Mouse (Mus musculus): ENCODE measurements around the gene Gm20388. TPM values are rescaled to one million over a fixed set of nuclear protein-coding genes. Genes with fewer than 3 reads are reported as not detected.

Gm20388 gene
- total and polyA plus RNA-seq, 3 experiments = 0.02 to 0.05 TPM; not detected in 1

DNA sequence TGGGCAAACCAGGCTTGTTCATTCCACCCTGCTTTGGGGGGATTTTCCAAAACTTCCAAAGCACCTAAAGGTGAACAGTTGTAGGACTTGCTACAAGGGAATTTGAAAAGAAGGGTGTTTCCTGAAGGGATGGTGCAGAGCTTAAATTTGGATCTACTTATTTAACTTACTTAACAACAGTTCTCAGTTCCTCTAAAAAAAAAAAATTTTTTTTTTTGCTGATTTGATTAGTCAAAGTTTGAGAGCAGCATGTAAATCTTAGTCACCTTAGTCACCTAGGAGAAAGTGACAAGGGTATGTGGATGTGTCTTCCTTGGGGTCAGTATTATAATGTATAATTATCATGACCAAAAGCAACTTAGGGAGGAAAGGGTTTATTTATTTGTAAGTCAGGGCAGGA, 2848.0 kb downstream of the Gm20388 start:
- DNase-seq (ENCODE audit: low spot score) (no peak), ATAC-seq (ENCODE audit: extremely low read depth, insufficient number of reproducible peaks, low FRiP score, poor library complexity, severe bottlenecking) (no peak)
- peaks cover 86% of the 10 kb centered on the region for H3K27me3 ChIP-seq (ENCODE audit: insufficient read depth, low read length)
- H3K36me3 ChIP-seq (replicated peaks) = no peaks in the 10 kb centered on the region
- no peak overlapping the region for H3K4me3 ChIP-seq (ENCODE audit: low read depth, low read length)
- no peak for TF ChIP-seq TAL1 (conservative IDR thresholded peaks at IDR 0.05; ENCODE audit: low read depth, low read length)
- no peak for TF ChIP-seq POLR2AphosphoS5 (IDR thresholded peaks at IDR 0.05; ENCODE audit: insufficient replicate concordance, low read depth, low read length)
- no peak for TF ChIP-seq CTCF (IDR thresholded peaks at IDR 0.05; ENCODE audit: low read depth, low read length)
- no peak for TF ChIP-seq GATA1 (IDR thresholded peaks at IDR 0.05; ENCODE audit: borderline replicate concordance, low read length)
- TF ChIP-seq GATA2 (IDR thresholded peaks at IDR 0.05; ENCODE audit: borderline replicate concordance, low read depth, low read length) = no peak
- H3K4me1 ChIP-seq (ENCODE audit: insufficient read depth, low read depth, low read length) = peaks cover 32% of the 10 kb centered on the region
- H3K9me3 ChIP-seq (replicated peaks) = no peaks in the 10 kb centered on the region

DNA sequence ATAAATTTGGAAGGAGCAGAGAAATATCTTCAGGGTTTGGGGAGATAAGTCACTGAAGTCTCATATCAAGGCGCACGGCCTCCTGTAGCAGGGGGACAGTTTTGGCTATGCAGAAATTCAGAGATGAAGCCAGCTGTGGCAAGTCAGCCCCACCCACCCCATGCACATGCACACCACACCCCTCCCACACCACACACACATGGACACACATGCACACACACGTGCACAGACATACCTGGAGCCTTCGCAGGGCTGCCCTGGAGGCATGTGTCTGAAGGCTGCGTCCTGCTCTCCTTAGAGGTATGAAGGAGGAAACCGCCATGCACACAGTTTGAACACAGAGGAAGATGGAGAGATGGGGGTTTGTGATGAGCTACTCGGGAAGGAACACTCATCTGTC, 2849.5 kb downstream of the Gm20388 start:
- Histone ChIP-seq H3K4me3 (ENCODE audit: low read depth, low read length) (no peak overlapping the region), H3K27me3 (ENCODE audit: insufficient read depth, low read length) (peaks cover 79% of the 10 kb centered on the region), H3K4me1 (ENCODE audit: insufficient read depth, low read depth, low read length) (peaks cover 46% of the 10 kb centered on the region), H3K36me3 (replicated peaks) (no peaks in the 10 kb centered on the region), H3K9me3 (replicated peaks) (no peaks in the 10 kb centered on the region)
- ATAC-seq (ENCODE audit: extremely low read depth, insufficient number of reproducible peaks, low FRiP score, poor library complexity, severe bottlenecking) (no peak), DNase-seq (ENCODE audit: low spot score) (no peak)
- TF ChIP-seq GATA1 (IDR thresholded peaks at IDR 0.05; ENCODE audit: borderline replicate concordance, low read length) = no peak
- TF ChIP-seq POLR2AphosphoS5 (IDR thresholded peaks at IDR 0.05; ENCODE audit: insufficient replicate concordance, low read depth, low read length) = no peak
- TF ChIP-seq TAL1 (conservative IDR thresholded peaks at IDR 0.05; ENCODE audit: low read depth, low read length) = no peak
- no peak for TF ChIP-seq GATA2 (IDR thresholded peaks at IDR 0.05; ENCODE audit: borderline replicate concordance, low read depth, low read length)
- TF ChIP-seq CTCF (IDR thresholded peaks at IDR 0.05; ENCODE audit: low read depth, low read length) = no peak

DNA sequence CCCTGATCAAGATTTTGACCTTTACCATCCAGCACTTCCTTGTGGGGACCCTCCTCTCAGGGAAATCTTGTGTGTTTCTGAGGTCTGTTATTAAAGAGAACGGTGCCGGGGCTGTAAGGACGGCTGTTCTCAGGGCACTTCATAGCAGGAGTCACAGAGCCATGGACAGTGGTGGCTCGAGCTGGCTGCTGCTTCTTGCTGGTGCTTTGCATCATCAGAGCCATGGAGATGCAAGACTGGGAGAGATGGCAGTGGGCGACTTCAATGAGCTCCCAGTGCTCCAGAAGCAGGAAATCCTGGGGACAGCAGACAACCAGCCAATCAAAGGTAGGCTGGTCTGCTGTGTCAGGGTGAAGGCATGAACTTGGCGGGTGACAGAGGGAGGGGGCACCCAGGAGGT, 2850.5 kb downstream of the Gm20388 start:
- DNase-seq (ENCODE audit: low spot score) (no peak), ATAC-seq (ENCODE audit: extremely low read depth, insufficient number of reproducible peaks, low FRiP score, poor library complexity, severe bottlenecking) (no peak)
- Histone ChIP-seq H3K27me3 (ENCODE audit: insufficient read depth, low read length) (peaks cover 80% of the 10 kb centered on the region), H3K4me1 (ENCODE audit: insufficient read depth, low read depth, low read length) (peaks cover 54% of the 10 kb centered on the region), H3K9me3 (replicated peaks) (no peaks in the 10 kb centered on the region), H3K36me3 (replicated peaks) (no peaks in the 10 kb centered on the region), H3K4me3 (ENCODE audit: low read depth, low read length) (no peak overlapping the region)
- TF ChIP-seq GATA1 (IDR thresholded peaks at IDR 0.05; ENCODE audit: borderline replicate concordance, low read length) (no peak), GATA2 (IDR thresholded peaks at IDR 0.05; ENCODE audit: borderline replicate concordance, low read depth, low read length) (no peak), CTCF (IDR thresholded peaks at IDR 0.05; ENCODE audit: low read depth, low read length) (no peak), TAL1 (conservative IDR thresholded peaks at IDR 0.05; ENCODE audit: low read depth, low read length) (no peak), POLR2AphosphoS5 (IDR thresholded peaks at IDR 0.05; ENCODE audit: insufficient replicate concordance, low read depth, low read length) (no peak)

DNA sequence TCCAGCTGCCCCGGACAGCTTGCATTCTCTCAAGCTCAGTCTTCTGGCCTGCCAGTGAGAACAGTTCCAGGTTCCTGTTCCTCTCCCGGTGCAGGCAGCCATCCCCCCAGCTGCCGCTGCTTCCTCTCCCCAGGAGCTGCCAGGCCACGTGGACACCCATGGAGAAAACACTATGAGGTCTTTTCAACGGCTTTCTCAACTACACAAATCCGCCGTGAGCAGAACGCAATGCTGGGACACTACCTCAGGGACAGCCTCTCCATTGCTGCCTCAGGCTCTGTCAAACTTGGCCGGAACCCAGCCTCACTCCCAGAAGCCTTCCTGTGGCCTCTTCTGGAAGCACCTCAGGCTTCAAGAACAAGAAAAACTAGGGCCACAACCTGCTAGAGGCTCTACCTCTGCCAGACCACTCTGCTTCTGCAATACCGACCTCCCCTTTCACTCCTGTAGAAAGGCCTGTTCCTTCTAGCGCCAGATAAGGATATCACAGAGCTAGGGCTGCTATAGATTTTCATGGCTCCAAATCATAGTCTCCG, 2852.2 kb downstream of the Gm20388 start:
- DNase-seq (ENCODE audit: low spot score) (peak; percentile 35), ATAC-seq (ENCODE audit: extremely low read depth, insufficient number of reproducible peaks, low FRiP score, poor library complexity, severe bottlenecking) (peak; percentile 19)
- Histone ChIP-seq H3K4me1 (ENCODE audit: insufficient read depth, low read depth, low read length) (peaks cover 70% of the 10 kb centered on the region), H3K36me3 (replicated peaks) (no peaks in the 10 kb centered on the region), H3K4me3 (ENCODE audit: low read depth, low read length) (peak overlapping the region; percentile 43; the same call in 1 of the 2 replicates), H3K27me3 (ENCODE audit: insufficient read depth, low read length) (peaks cover 80% of the 10 kb centered on the region), H3K9me3 (replicated peaks) (no peaks in the 10 kb centered on the region)
- TF ChIP-seq TAL1 (conservative IDR thresholded peaks at IDR 0.05; ENCODE audit: low read depth, low read length) (no peak), POLR2AphosphoS5 (IDR thresholded peaks at IDR 0.05; ENCODE audit: insufficient replicate concordance, low read depth, low read length) (no peak), CTCF (IDR thresholded peaks at IDR 0.05; ENCODE audit: low read depth, low read length) (no peak), GATA1 (IDR thresholded peaks at IDR 0.05; ENCODE audit: borderline replicate concordance, low read length) (no peak), GATA2 (IDR thresholded peaks at IDR 0.05; ENCODE audit: borderline replicate concordance, low read depth, low read length) (no peak)

DNA sequence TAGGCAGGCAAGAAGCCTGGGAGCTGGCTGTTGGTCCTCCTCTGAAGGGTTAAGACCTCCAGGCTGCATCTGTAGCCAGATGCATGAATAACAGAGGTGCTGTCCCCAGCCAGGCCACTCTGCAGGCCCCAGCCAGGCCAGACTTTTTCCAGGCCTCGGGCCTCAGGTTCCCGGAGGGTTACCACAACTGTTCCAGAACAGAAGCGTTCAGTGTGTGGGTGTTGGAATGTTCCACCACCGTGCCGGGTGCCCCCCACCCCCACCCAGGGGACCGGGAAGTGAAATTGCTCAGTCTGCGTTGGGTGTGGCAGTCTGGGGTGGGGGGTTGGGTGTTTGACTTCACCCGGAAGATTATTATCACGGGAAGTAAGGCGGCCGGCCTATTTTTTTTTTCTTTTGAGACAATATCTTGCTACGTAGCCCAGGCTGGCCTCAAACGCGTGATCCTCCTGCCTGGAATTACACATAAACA, 2852.7 kb downstream of the Gm20388 start:
- H3K36me3 ChIP-seq (replicated peaks) = no peaks in the 10 kb centered on the region
- ATAC-seq (ENCODE audit: extremely low read depth, insufficient number of reproducible peaks, low FRiP score, poor library complexity, severe bottlenecking) = peak; percentile 36; the same call in 1 of the 2 replicates
- no peak for TF ChIP-seq TAL1 (conservative IDR thresholded peaks at IDR 0.05; ENCODE audit: low read depth, low read length)
- TF ChIP-seq GATA2 (IDR thresholded peaks at IDR 0.05; ENCODE audit: borderline replicate concordance, low read depth, low read length) = no peak
- TF ChIP-seq CTCF (IDR thresholded peaks at IDR 0.05; ENCODE audit: low read depth, low read length) = no peak
- TF ChIP-seq POLR2AphosphoS5 (IDR thresholded peaks at IDR 0.05; ENCODE audit: insufficient replicate concordance, low read depth, low read length) = no peak
- TF ChIP-seq GATA1 (IDR thresholded peaks at IDR 0.05; ENCODE audit: borderline replicate concordance, low read length) = no peak
- peaks cover 77% of the 10 kb centered on the region for H3K27me3 ChIP-seq (ENCODE audit: insufficient read depth, low read length)
- no peaks in the 10 kb centered on the region for H3K9me3 ChIP-seq (replicated peaks)
- H3K4me1 ChIP-seq (ENCODE audit: insufficient read depth, low read depth, low read length) = peaks cover 73% of the 10 kb centered on the region
- peak; percentile 40 for DNase-seq (ENCODE audit: low spot score)
- H3K4me3 ChIP-seq (ENCODE audit: low read depth, low read length) = peak overlapping the region; percentile 43; the same call in 1 of the 2 replicates

DNA sequence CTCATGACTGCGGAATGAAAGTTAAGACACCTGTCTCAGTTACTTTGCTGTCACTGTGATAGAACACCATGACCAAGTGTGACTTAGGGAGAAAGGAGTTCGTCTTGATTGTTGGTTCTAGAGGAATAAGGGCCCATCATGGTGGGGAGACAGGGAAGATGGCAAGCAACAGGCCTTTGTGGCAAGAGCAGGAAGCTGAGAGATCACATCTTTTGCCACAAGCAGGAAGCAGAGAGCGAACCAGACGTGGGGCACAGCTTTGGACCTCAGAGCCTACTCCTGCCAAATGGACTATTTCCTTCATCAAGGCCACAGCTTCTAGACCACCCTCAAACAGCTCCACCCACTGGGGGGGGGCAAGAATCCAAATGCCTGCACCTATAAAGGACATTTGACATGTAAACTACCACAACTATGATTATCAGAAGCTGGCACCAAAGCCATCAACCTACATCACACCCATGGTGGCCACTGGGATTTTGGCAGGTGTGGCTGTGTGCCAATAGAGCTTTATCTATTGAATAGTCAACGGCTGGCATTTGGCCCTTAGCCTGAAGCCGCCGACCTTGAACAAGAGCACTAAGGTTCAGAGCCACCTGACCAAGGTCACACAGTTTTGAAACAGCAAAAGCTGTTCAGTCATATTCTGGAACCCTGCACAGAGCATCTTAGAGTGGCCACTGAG, 2854.3 kb downstream of the Gm20388 start:
- TF ChIP-seq CTCF (IDR thresholded peaks at IDR 0.05; ENCODE audit: low read depth, low read length) (no peak), TAL1 (conservative IDR thresholded peaks at IDR 0.05; ENCODE audit: low read depth, low read length) (no peak), GATA2 (IDR thresholded peaks at IDR 0.05; ENCODE audit: borderline replicate concordance, low read depth, low read length) (no peak), GATA1 (IDR thresholded peaks at IDR 0.05; ENCODE audit: borderline replicate concordance, low read length) (no peak), POLR2AphosphoS5 (IDR thresholded peaks at IDR 0.05; ENCODE audit: insufficient replicate concordance, low read depth, low read length) (no peak)
- DNase-seq (ENCODE audit: low spot score) = no peak
- Histone ChIP-seq H3K9me3 (replicated peaks) (no peaks in the 10 kb centered on the region), H3K4me3 (ENCODE audit: low read depth, low read length) (no peak overlapping the region), H3K4me1 (ENCODE audit: insufficient read depth, low read depth, low read length) (peaks cover 73% of the 10 kb centered on the region), H3K27me3 (ENCODE audit: insufficient read depth, low read length) (peaks cover 81% of the 10 kb centered on the region), H3K36me3 (replicated peaks) (no peaks in the 10 kb centered on the region)
- no peak for ATAC-seq (ENCODE audit: extremely low read depth, insufficient number of reproducible peaks, low FRiP score, poor library complexity, severe bottlenecking)

Data from G1E (cell line).